Mouse (Mus musculus) kidney, postnatal 4 days (tissue): ENCODE data around the gene Gm12355.

ENCODE experiments used
- DNase-seq, 2 experiments: peaks; one replicate each; pipeline ENCODE4 v3.0.0; 2021; ENCODE audit warnings: mixed read lengths in 2 of 2

The Gm12355 gene

DNA sequence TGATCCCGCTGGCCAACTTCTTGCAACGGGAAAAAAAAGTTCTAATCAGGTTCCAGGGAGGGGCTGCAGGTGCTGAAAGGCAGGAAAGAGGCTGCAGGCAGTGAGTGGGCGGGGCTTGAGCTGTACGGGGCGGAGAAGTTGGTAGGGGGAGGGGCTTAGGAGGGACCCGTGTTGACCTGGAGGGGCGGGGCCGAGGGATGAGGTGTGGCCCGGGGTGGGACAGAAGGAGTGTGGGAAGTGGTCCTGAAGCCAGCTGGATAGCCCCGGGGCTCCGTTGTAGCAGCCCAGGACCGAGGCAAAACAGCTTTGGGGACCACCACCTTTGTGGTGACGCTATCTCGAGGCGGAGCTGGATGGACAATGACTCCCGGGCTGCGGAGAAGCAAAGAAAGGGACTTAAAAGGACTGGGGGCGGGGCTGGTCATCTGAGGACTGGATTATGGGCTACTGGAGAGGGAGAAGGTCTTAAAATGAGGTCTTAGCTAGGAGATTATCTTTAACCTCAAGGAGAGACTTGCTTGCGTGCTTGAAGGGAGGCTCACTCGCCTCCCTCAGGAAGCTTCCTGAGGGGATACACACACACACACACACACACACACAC is 23.3 kb downstream of the Gm12355 start:
- DNase-seq = peak; percentile 74 to 82

DNA sequence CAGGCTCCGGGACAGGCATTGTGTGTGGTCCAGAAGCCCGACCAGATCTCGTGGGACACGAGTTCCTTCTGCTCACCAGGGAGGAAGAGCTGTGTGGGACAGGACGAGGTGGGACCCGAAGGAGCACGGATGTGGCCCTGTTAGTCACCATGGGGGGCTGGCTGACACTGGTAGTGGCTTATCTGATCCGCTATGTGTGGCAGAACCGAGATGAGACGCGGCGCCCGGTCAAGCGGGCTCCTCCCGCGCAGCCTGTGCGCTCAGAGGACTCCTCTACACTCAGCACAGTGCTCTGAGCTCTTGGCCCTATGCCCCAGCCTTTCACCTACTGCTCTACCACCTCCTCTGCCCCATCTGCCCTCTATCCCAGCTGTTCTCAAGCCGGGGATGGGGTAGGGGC is 26.2 kb downstream of the Gm12355 start:
- no peak for DNase-seq

DNA sequence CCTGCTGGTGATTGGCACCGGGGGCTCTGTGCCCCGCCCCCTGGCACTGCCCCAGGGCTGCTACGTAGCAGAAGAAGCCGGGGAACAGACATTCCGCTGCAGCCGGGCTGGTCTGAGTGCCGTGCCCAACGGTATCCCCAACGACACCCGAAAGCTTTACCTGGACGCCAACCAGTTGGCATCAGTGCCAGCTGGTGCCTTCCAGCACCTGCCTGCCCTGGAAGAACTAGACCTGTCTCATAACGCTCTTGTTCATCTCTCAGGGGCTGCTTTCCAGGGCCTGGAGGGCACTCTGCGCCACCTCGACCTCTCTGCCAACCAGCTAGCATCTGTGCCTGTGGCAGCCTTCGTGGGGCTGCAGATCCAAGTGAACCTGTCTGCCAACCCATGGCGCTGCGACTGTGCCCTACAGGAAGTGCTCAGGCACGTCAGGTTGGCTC is 26.6 kb downstream of the Gm12355 start:
- DNase-seq = no peak

DNA sequence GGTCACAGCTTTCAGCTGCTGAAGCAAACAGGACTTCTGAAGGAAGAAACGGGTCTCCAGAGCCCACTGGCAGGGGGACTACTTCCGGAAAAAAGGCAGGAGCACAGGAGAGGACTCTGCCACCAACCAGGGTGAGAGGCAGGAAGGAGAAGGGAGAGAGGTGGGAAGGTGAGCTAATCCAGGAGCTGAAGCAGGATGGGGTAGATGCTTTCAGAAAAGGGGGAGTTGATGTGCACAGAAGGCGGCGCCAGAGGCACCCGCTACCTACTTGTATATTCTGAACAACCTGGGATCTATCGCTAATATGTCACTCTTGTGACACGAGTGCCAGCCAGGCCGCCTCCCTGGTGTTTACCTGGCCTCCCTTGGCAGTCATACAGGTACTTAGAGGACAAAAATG is 27.5 kb downstream of the Gm12355 start, which contains the start of gene Lrrc3c:
Gene Lrrc3c (plus strand): TSS at position 301 of the 400 bp plus-strand sequence.
- no peak for DNase-seq

DNA sequence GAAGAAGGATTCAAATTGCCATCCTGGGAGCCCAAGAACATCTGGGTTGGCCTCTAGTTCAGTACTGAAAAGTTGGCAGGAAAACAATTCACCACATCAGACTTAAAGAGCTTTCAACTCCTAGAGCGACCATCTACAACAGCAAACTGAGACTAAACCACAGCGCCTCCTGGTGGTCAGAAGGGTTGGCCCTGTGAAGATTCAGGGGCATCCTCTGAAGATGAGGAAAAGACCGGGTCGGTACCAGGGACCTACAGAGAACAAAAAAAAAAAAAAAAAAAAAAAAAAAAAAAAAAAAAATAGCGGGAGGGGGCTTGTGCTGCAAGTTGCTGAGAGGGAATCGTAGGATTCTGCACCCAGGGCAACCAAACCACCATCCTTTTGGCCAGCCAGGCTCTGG is 28.1 kb downstream of the Gm12355 start:
- peak; percentile 81 to 83 for DNase-seq

DNA sequence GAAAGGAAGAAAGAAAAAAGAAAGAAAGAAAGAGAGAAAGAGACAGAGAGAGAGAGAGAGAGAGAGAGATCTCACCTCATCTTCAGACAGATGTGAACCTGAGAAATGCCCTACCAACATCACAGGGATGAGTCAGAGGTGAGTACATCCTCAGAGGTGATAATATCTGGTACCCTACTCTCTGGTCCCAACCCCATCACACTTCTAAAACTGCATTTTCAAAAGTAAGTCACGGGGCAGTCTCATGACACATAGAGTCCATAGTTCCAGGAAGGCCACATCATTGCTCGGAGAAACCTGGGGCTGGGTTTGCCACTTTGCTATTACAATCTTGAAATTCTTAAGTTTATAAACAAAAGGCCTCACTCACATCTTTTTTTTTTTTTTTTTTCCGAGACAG is 29.5 kb downstream of the Gm12355 start:
- DNase-seq = no peak

DNA sequence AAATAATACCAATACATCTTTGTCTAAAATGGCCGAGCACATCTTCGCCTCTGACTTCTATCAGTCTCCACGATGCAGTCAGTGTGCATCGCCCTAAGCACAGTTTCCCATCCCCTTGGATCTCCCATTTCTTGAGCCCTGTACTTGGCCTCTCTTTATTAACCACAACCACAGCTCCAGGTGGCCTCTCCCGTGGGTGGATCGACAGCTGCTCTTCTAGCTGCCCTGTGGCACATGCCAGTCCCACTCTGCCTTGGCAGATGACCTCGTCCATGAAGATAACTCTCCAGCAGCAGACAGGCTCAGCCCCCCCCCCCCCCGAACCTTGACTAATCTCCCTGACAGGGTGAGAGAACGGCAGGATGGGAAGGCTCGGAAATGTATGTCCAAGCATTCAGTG is 30.0 kb downstream of the Gm12355 start:
- no peak for DNase-seq

DNA sequence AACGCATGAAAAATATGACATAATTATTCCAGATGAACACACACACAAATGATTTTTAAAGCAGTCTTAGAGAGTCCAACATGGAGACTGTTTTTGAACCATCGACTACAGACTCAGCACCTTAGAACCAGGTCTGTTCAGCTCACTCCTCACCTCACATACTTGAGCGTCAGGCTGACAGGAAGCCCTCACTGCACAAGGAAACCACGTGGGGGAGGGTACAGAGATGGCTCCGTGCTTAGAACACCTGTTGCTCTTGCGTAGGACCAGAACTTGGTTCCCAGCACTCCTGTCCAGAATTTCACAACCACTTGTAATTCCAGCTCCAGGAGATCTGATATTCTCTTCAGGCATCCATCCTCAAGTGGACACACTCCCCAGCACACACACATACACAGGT is 30.4 kb downstream of the Gm12355 start:
- DNase-seq = no peak

DNA sequence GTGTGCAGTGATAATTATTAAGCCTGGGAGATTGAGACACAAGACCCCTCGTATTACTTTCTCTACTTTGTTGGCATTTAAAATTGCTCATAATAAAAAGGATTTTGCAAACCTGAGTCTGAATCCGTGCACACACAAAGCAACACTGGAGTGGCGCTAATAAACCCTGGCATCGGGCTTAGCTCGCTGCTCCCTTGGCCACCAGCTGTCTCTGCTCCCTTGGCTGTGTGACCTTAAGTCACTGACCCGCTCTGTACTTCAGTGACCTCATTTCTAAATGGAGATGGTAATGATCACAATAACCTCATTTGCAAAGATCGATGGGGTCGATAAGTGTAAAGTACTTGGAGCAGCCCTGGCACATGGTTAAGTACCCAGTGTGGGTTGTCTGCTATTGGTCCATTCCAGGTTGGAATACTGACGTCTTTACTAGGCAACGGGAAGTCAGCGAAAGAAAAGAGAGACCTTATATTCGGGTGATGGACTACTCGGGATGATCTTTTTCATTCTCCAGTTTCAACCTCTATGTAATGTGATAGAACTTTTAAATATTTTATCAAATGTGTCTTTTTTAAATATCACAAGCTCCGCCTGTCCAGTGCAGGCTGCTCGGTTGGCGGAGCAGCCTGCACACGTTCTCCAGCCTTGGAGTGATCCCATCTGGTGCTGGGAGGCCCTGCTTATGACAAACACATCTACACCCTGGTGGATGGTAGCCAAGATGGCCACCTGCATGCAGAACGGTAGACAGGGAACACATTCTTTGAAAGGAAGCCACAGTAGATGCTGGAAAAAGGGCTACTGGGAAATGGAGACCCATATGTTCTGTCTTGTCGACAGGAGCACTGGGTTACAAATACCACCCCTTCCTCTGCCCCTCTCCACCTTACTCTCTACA is 34.7 kb downstream of the Gm12355 start:
- DNase-seq = no peak

DNA sequence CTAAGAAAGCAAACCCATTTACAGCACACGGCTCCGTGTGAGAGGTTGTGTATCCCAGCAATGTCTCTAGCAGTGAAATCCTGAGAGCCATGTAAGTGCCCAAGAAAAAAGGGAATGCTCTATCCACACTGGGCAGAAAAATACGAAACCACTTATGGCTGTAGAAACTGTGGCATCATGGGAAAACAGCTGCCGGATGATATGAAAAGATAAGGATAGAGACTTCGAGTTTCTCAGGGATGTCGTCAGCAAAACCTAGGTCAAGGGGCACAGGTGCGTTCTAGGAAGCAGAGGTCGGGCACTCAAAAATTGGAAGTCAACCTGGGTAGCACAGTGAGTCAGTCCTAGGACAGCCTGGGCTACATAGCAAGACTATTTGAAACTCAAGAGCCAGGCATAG is 36.2 kb downstream of the Gm12355 start:
- no peak for DNase-seq

DNA sequence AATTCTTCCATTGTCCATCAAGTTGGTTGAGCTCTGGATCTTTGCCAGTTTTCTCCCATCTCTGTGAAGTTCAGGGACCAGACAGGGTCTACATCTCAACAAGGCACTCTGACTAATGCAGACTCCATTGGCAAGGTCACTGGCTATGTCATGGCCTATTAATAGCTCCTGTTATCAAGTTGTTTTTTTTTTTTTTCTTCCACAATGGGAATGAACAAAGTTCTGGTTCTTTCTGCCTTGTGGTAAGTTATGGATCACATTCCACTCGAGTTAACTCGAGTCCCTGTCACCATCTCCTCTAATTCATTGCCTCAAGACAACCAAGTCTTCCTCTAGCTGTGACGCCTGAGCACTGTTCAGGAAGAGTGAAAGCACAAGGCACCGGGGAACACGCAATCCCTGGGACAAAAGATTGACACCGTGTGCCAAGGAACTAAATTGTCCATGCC is 36.6 kb downstream of the Gm12355 start:
- no peak for DNase-seq

DNA sequence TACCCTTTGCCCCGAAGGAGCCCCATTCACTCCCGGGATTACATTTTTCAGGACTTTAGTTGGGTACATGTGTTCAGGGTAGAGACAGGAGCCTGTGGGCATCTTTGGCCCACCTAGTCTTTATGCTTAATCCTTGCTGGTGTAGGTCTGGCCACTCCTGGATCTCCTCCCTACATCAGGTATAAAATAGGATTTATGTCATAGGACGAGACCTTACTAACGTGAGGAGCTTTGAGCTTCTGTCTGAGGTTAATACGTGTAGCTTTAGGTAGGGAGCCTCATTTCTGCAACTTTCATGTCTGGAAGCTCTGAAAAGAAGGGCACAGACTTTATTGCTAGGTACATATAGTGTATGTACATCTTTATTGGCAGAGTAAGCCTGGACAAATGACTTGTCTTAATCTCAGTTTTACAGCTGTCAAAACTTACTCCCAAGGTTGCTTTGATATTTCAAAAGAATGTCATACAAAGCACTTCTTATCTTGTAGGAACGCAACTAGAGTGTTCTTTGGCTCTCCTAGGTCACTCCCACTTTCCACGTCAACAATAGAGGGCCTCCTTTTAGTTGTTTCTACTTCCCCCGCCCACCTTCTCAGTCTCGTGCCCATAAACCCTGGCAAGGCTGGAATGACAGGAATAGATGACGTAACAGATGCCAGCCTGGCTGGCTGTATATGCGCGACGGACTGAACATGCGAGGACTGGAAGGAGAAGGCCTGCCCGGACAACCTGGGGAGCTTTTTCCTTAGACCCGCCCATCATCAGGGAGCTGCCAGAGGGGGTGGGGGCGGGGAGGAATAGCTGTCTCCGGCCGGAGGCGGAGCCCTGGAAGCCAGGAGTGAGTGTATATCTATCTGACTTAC is 37.5 kb downstream of the Gm12355 start:
- DNase-seq = peak; percentile 81 to 86

DNA sequence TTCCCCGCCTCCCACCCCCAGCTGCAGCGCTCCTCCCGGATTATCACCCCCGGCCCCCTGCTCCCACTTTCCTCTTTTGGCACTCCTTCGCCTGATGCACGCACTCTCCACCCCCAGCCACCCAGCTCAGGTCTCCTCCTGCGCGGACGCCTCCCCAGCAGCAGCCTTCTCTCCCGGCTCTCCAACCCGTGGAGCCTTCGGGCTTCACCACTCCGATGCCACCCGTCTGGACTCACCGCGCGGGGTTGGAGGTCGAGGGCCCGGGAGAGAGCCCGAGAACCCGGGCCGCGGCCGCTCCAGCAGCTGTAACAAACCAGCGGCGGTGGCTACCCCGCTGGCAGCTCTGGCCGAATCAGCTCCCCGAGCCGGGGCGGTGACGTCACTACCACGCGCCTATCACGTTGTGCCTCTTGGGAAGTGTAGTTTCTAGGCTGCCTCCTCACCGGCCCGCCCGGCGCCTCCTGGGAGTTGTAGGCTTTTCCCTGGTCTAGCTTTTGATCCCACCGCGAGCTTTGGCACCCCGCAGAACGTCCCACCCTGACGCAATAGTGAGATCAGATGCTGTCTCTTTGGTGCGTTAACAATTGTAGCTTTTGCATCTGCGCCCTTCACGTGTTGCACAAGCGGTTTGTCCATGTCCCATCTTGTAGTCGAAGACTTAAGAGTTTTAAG is 38.4 kb downstream of the Gm12355 start, which contains the start of gene Ormdl3:
Gene Ormdl3 (minus strand): TSS at position 477 of the 672 bp plus-strand sequence.
- DNase-seq = peak; percentile 99 to 100

DNA sequence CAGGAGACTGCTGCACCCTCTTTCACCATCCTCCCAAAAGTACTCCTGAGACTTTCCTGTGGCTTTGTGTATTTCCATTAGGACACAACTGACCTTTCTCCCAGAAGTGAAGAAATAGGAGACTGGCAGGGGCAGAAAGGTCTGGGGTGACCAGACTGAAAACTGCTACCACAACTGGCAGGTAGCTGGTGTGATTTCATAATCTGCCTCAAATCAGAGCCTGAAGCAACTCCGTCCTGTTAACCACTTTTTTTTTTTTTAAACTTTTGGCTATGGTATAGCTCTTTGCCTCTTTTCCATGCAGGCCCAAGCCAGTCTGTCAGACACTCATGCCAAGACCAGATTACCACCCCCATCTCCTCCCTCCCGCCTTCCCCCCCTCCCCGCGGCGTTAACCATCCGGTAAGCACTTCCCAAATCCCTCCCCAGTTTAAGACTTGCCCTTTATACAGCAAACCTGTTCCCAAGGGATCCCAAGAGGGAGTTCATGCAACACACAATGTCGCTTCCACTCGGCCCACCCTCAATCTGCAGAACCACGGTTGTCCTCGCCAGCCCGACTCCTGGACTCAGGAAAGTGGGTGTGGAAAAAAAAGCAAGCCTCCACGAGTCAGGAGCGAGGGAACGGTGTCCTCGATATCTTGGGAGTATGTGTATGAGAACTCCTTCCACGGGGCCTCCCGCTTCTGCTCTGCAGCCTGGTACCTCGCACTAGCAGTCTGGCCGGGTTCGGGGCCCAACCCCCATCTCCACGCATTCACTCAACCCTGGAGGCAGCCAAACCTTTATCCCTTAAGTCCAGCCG is 39.2 kb downstream of the Gm12355 start:
- peak in 1 of 2 experiments; percentile 13 for DNase-seq

DNA sequence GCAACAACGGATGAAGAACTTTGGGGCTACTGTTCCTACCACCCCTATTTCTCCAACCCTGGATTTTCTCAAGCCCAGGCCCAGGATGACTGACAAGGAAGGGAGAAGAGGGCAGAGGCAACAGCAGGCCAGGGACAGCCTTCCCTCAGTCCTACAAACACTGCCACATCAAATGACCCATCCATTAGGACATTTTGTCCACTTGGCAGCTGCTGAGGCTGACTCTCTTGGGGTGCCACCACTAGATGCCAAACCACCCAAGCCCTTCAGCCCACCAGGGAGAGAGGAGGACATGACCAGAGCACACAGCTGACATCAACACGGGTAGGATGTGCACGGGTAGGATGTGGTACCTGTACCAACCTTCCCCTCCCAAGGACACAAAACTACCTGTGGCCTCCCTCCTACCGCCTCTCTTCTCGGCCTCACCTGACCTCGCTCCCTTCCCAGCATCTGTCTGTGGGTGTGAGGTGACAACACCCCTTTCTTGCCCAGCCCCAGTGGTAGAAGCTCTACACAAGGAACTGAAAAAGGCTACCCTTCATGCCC is 40.8 kb downstream of the Gm12355 start:
- DNase-seq = no peak

DNA sequence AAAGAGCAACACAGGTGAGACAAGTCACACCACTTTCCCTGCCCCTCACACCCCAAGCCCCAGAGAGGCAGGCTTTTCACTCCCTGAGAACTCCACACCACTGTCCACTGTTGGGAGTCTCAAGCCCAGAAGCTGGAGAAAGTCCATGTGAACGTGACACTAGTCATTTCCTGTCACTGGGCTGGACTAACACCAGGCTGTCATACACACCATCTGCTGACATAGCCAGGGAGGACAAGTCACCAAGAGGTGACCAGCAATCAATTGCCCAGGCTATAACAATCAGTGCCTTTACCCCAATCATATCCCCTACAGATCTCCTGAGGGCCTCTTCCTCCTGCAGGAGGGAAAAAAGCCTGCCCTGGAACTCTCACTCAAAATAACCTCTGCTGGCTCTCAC is 41.3 kb downstream of the Gm12355 start:
- DNase-seq = no peak

DNA sequence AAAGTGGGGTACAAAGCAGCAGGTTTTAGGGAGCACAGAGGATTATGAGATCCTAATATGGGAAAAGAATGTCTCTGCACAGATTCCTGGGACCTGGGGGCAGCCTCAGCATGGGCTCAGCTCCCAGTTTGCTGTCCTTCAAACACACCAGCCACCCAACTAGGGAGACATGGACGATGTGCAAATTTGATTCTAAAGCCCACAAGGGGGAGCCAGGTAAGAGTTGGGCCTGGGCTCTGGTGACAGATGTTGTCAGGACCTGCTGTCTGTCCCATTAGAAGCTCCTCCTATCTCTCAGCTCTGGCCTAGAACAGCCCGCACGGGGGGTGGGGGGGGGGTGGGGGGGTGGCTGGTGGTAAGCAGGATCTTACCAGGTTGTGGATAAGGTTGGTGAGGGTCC is 41.9 kb downstream of the Gm12355 start:
- no peak for DNase-seq

DNA sequence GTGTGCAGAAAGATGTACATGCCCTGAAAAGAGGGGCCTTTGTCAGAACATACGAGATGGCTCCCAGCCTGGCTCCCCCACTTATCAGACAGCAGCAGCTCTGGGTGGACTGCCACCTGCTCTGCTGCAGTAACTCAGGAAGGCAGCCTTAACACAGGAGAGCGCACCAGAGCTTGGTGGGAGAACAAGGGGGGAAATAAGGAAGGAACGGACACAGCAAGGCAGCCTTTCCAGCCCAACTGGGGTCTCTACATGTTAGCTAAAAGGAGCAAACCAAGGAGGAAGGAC is 42.3 kb downstream of the Gm12355 start:
- no peak for DNase-seq

DNA sequence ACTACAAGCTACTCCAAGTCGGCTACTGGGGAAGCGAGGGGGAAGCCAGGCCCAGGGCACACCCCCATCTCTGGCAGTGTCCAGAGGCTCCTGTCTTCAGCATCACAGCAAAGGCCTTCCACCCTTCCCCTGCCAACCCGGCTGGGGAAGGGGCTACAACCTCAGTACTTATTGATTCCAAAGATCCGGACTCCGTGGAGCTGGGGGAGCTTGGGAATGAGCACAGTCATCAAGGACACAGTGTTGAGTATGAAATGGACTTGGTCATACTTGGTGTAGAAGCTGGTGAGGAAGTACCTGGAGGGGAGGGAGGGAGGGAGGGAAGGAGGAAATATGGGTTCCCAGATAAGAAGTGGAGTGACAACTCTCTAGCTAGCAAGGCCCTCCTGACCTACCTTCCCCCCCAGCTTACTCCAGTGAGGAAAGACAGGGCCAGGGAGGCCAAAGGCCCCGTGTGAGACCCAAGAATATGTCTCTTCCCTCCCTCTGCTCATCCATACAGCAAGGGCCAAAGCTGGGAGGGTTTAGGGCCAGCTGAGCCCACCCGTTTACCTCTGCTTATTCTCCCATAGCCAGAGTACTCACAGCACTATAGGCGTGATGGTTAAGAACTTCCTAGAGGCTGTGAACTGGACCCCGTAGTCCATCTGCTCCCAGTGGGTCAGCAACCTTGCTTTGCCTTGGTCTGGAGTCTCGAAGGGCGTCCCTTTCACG is 42.8 kb downstream of the Gm12355 start:
- DNase-seq = no peak

DNA sequence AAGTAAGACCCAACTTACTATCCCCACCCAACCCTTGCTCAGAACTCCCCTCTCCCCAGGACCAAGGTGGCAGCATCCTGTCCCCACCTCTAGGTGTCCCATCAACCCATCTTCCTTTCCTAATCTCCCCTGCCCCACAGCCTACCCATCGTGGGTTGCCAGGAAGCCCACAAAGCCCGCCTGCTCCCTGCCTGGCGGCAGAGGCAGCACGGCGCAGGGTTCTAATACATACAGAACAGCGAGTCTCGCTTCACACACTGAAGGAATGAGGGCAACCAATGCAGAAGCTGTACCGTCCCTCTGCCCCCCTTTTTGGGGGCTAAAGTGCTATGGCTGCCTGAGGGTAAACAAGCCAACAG is 43.5 kb downstream of the Gm12355 start:
- DNase-seq = no peak
